Mouse (Mus musculus) embryonic fibroblast, embryonic 13.5 days (primary cell): ENCODE measurements around the gene Lexm.

Experiments
- CTCF ChIP-seq: IDR thresholded peaks from 2 replicates; pipeline ENCODE4 v1.5.1; 2011; ENCODE audit warnings: mild to moderate bottlenecking, control low read depth, low read length, moderate library complexity, borderline replicate concordance; ENCODE audit not compliant: insufficient read depth
- POLR2A ChIP-seq: IDR thresholded peaks from 2 replicates; pipeline ENCODE4 v1.6.1; 2011; ENCODE audit warnings: low read depth, mild to moderate bottlenecking, control low read depth, low read length, moderate library complexity

GRCm38 (mm10) chr4:106647137-106647536, 30.1 kb upstream of the Lexm start:
- TF ChIP-seq CTCF (no peak), POLR2A (no peak)
